Mouse (Mus musculus): ENCODE results near the gene Mcee.

DNA sequence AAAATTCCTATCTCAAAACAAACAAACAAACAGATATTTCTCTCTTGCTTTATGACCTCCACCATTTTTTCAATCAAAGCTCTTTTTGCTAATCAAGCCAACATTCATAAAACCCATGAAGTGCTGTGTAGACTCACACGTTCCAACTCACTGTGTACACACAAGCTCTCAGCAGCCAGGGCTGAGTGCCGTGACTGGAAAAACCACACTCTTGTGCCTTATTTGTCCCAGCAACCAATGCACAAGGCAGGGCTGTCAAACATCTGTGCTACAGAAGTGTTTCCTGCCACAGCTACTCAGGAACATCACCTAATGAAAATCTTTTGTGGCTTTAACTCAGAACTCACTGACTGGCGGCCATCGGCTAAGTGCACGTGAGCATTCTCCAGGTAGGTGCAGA, 26.5 kb upstream of the Mcee start:
- TF ChIP-seq POLR2A (IDR thresholded peaks at IDR 0.05; ENCODE audit: control insufficient read depth, low read depth, low read length): no peak
- no peak for TF ChIP-seq CTCF (IDR thresholded peaks at IDR 0.05; ENCODE audit: control insufficient read depth, insufficient read depth, insufficient replicate concordance, low read depth, low read length)

All from testis, adult 2 months (tissue).